Mouse (Mus musculus) hindbrain, embryonic 11.5 days (tissue): ENCODE data around the gene Syt15. TPM values are rescaled to one million over a fixed set of nuclear protein-coding genes. Genes with fewer than 3 reads are reported as not detected.
A peak's percentile ranks its signal among the peaks of the same experiment; 100 is the strongest.

Experiments
- ATAC-seq: fragments of 200-750 bp; cut with Nextera tagmentation; 2 replicates; pipeline ENCODE4 v1.8.0; 2017; ENCODE audit warnings: mild to moderate bottlenecking, moderate TSS enrichment, moderate library complexity; ENCODE audit not compliant: low FRiP score
- DNase-seq: peaks from one replicate; pipeline ENCODE4 v3.0.0-alpha.2; 2015; ENCODE audit warnings: low spot score
- H3K27ac ChIP-seq: fragments of 300-500 bp; sonication (generic); 2 replicates; pipeline ENCODE4 v1.5.1; 2014; ENCODE audit warnings: mild to moderate bottlenecking, low read depth, low read length
- H3K27me3 ChIP-seq: fragments of 300-500 bp; sonication (generic); 2 replicates; pipeline ENCODE4 v1.6.1; 2014; ENCODE audit warnings: mild to moderate bottlenecking, low read length, moderate library complexity, mixed read lengths; ENCODE audit not compliant: control insufficient read depth, insufficient read depth
- H3K36me3 ChIP-seq: fragments of 300-500 bp; sonication (generic); 2 replicates; pipeline ENCODE4 v1.6.1; 2014; ENCODE audit warnings: mild to moderate bottlenecking, low read length, moderate library complexity, mixed read lengths; ENCODE audit not compliant: control insufficient read depth, insufficient read depth
- H3K4me1 ChIP-seq: fragments of 300-500 bp; sonication (generic); replicated peaks from 2 replicates; pipeline ENCODE4 v1.6.1; 2014; ENCODE audit warnings: low read length, mixed read lengths; ENCODE audit not compliant: control insufficient read depth, insufficient read depth
- H3K4me2 ChIP-seq: fragments of 300-500 bp; sonication (generic); replicated peaks from 2 replicates; pipeline ENCODE4 v1.6.1; 2014; ENCODE audit warnings: mild to moderate bottlenecking, low read depth, low read length
- H3K4me3 ChIP-seq: fragments of 300-500 bp; sonication (generic); 2 replicates; pipeline ENCODE4 v1.5.1; 2014; ENCODE audit warnings: low read depth, low read length
- H3K9ac ChIP-seq: fragments of 300-500 bp; sonication (generic); 2 replicates; pipeline ENCODE4 v1.6.1; 2014; ENCODE audit warnings: low read depth, low read length
- H3K9me3 ChIP-seq: fragments of 300-500 bp; sonication (generic); 2 replicates; pipeline ENCODE4 v1.6.1; 2016; ENCODE audit warnings: low read length; ENCODE audit not compliant: control insufficient read depth
- WGBS: fragments of 180-500 bp; shearing (Covaris S2); extraction: QIAGEN DNeasy Blood & Tissue Kit; methylation state at CpG from one replicate; pipeline ENCODE4 v1.1.7; 2014; 5-methylcytosine and 5-hydroxymethylcytosine counted together
- polyA plus RNA-seq: library from polyadenylated mRNA; unstranded; fragments of >200 nt; fragmentation: Nextera tagmentation; extraction: Ambion mirVana; gene quantifications from 2 replicates; pipeline ENCODE4 v1.2.1, GENCODE M21; 2014

The Syt15 gene
- 0.32 TPM in 1 of 2 replicates, not detected in the other for polyA plus RNA-seq

GRCm38 (mm10) chr14:34219295-34219694, at the start of gene Syt15:
Gene Syt15, plus strand, starts transcription at chr14:34219595.
- 73% methylated on average over 6 of the region's 6 CpGs for WGBS
- Histone ChIP-seq H3K36me3 (no peaks in the 10 kb centered on the region), H3K4me3 (no peak within 1 kb of the TSS), H3K27me3 (peaks cover 10% of the 10 kb centered on the region; the same call in 1 of the 2 replicates), H3K9me3 (no peaks in the 10 kb centered on the region), H3K9ac (no peak within 1 kb of the TSS), H3K4me2 (peak within 1 kb of the TSS; percentile 42), H3K27ac (no peak within 1 kb of the TSS), H3K4me1 (no peaks in the 10 kb centered on the region)
- DNase-seq (no peak), ATAC-seq (no peak)

GRCm38 (mm10) chr14:34171107-34171506, 48.3 kb upstream of the Syt15 start:
- H3K9ac ChIP-seq, result no peak overlapping the region
- no peaks in the 10 kb centered on the region for H3K9me3 ChIP-seq
- 90% methylated on average over 3 of the region's 3 CpGs for WGBS
- ATAC-seq, result no peak
- no peaks in the 10 kb centered on the region for H3K4me1 ChIP-seq
- no peaks in the 10 kb centered on the region for H3K27me3 ChIP-seq
- no peaks in the 10 kb centered on the region for H3K36me3 ChIP-seq
- no peak overlapping the region for H3K27ac ChIP-seq
- DNase-seq, result no peak
- H3K4me2 ChIP-seq, result no peak overlapping the region
- H3K4me3 ChIP-seq, result no peak overlapping the region

- no peaks in the 10 kb centered on the region for H3K9me3 ChIP-seq
- H3K36me3 ChIP-seq, result no peaks in the 10 kb centered on the region
- H3K27ac ChIP-seq, result no peak overlapping the region
- H3K27me3 ChIP-seq, result no peaks in the 10 kb centered on the region
- H3K4me1 ChIP-seq, result no peaks in the 10 kb centered on the region
- H3K4me3 ChIP-seq, result no peak overlapping the region
- 98% methylated on average over 3 of the region's 3 CpGs for WGBS
- ATAC-seq, result no peak
- no peak overlapping the region for H3K9ac ChIP-seq
- DNase-seq, result no peak
- no peak overlapping the region for H3K4me2 ChIP-seq
Measured at GRCm38 (mm10) chr14:34179351-34179750, 40.0 kb upstream of the Syt15 start.

GRCm38 (mm10) chr14:34183101-34183500, 36.3 kb upstream of the Syt15 start:
- 83% methylated on average over 1 of the region's 1 CpGs for WGBS
- no peaks in the 10 kb centered on the region for H3K9me3 ChIP-seq
- no peak for DNase-seq
- no peaks in the 10 kb centered on the region for H3K27me3 ChIP-seq
- ATAC-seq, result no peak
- H3K27ac ChIP-seq, result no peak overlapping the region
- no peak overlapping the region for H3K4me2 ChIP-seq
- H3K4me3 ChIP-seq, result no peak overlapping the region
- H3K36me3 ChIP-seq, result no peaks in the 10 kb centered on the region
- no peaks in the 10 kb centered on the region for H3K4me1 ChIP-seq
- no peak overlapping the region for H3K9ac ChIP-seq

GRCm38 (mm10) chr14:34188629-34189028, 30.8 kb upstream of the Syt15 start:
- Histone ChIP-seq H3K4me2 (no peak overlapping the region), H3K4me3 (no peak overlapping the region), H3K9me3 (no peaks in the 10 kb centered on the region), H3K9ac (no peak overlapping the region), H3K27ac (no peak overlapping the region), H3K4me1 (no peaks in the 10 kb centered on the region), H3K36me3 (no peaks in the 10 kb centered on the region), H3K27me3 (no peaks in the 10 kb centered on the region)
- DNase-seq (peak; percentile 21), ATAC-seq (no peak)
- 68% methylated on average over 5 of the region's 5 CpGs for WGBS

GRCm38 (mm10) chr14:34190361-34190760, 29.0 kb upstream of the Syt15 start:
- Histone ChIP-seq H3K9ac (no peak overlapping the region), H3K27ac (no peak overlapping the region), H3K9me3 (no peaks in the 10 kb centered on the region), H3K4me3 (no peak overlapping the region), H3K36me3 (no peaks in the 10 kb centered on the region), H3K4me2 (no peak overlapping the region), H3K4me1 (no peaks in the 10 kb centered on the region), H3K27me3 (no peaks in the 10 kb centered on the region)
- WGBS, result 71% methylated on average over 7 of the region's 7 CpGs
- no peak for ATAC-seq
- DNase-seq, result no peak

- no peak overlapping the region for H3K9ac ChIP-seq
- H3K4me1 ChIP-seq, result no peaks in the 10 kb centered on the region
- no peaks in the 10 kb centered on the region for H3K36me3 ChIP-seq
- H3K4me3 ChIP-seq, result no peak overlapping the region
- no peak for DNase-seq
- no peaks in the 10 kb centered on the region for H3K27me3 ChIP-seq
- H3K4me2 ChIP-seq, result no peak overlapping the region
- WGBS, result 77% methylated on average over 4 of the region's 4 CpGs
- no peaks in the 10 kb centered on the region for H3K9me3 ChIP-seq
- no peak overlapping the region for H3K27ac ChIP-seq
- no peak for ATAC-seq
Measured at GRCm38 (mm10) chr14:34193879-34194278, 25.5 kb upstream of the Syt15 start.

GRCm38 (mm10) chr14:34195466-34195865, 23.9 kb upstream of the Syt15 start:
- H3K9me3 ChIP-seq, result no peaks in the 10 kb centered on the region
- H3K9ac ChIP-seq, result no peak overlapping the region
- H3K36me3 ChIP-seq, result no peaks in the 10 kb centered on the region
- no peak for DNase-seq
- no peaks in the 10 kb centered on the region for H3K27me3 ChIP-seq
- no peak overlapping the region for H3K27ac ChIP-seq
- H3K4me1 ChIP-seq, result no peaks in the 10 kb centered on the region
- H3K4me2 ChIP-seq, result no peak overlapping the region
- WGBS, result 87% methylated on average over 15 of the region's 15 CpGs
- H3K4me3 ChIP-seq, result no peak overlapping the region
- ATAC-seq, result no peak

- Histone ChIP-seq H3K9ac (no peak overlapping the region), H3K9me3 (no peaks in the 10 kb centered on the region), H3K4me2 (no peak overlapping the region), H3K27ac (no peak overlapping the region), H3K4me3 (no peak overlapping the region), H3K27me3 (no peaks in the 10 kb centered on the region), H3K36me3 (no peaks in the 10 kb centered on the region), H3K4me1 (no peaks in the 10 kb centered on the region)
- DNase-seq (no peak), ATAC-seq (no peak)
- 46% methylated on average over 4 of the region's 4 CpGs for WGBS
Measured at GRCm38 (mm10) chr14:34196706-34197105, 22.7 kb upstream of the Syt15 start.
